9 mouse cellular contexts compared by ENCODE assay signal in the genomic region with DNA sequence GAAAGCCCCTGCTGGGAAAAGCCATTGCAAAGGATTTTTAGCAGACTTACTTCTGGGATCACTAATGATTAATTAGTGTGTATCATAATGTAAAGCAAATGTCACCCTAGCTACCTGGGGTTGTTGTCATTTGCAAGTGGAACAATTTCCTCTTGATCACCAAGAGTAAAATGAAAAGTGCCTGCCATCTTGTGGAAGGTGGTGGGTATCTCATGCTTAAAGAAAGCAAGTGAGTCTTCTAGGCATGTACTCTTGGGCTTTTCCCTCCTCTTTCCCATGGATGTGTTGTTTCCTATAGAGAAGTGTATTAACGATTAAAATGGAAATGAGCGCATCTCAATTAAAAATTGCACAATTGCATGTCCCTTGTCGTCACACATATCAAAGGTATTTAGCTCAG.
DNase-seq lines count a peak whose midpoint lies in the region.
"Had no signal": no experiment of that assay in that cellular context is flagged by ENCODE, and none has a peak within 500 bp of the region (broad histone marks: within the 10 kb centered on the region; RNA-seq: fewer than 3 reads in every experiment).

No protein-coding gene starts in this region.

- DNase-seq in layer of hippocampus, adult 11-12 months (ENCODE audit: low spot score): peak; percentile 3
- no peak for DNase-seq in layer of hippocampus, postnatal 36 days
- peak; percentile 13 for DNase-seq in ZHBTc4 (ENCODE audit: low read depth, low spot score)
- peak; percentile 2 to 8 for DNase-seq in cerebellum, postnatal 36 days
- peak; percentile 25 for DNase-seq in left cerebral cortex, postnatal 4 days
- no peak for DNase-seq in liver
- no peak for DNase-seq in lung, postnatal 36 days
- no peak for DNase-seq in adrenal gland, adult 2 months
- DNase-seq: liver, embryonic 13.5 days had no signal

- intact Hi-C loops in left cerebral cortex, postnatal 4 days (cut with DNase I): loop anchor here (10.0 kb wide), 1 partner anchor 453 kb away; no protein-coding TSS in a partner anchor

Comparison
In these comparisons a context has a peak if more than half of its experiments do, and no peak if none do; other contexts are left out.
1. DNase-seq: peak in layer of hippocampus, adult 11-12 months (single experiment), ZHBTc4 (single experiment), cerebellum, postnatal 36 days (2 of 2) and left cerebral cortex, postnatal 4 days (single experiment); none in layer of hippocampus, postnatal 36 days (0 of 2), liver (single experiment), lung, postnatal 36 days (single experiment) and adrenal gland, adult 2 months (single experiment).